Mouse (Mus musculus) ZHBTc4 (cell line): ENCODE measurements around the gene Chrm3.
A peak's percentile ranks its signal among the peaks of the same experiment; 100 is the strongest.
"Not testable (repeated sequence)": the region's sequence is repeated elsewhere in the genome, so short reads cannot be mapped to it uniquely, and the experiment has no call there.

ENCODE experiments used
- DNase-seq: peaks from one replicate; pipeline ENCODE4 v3.0.0-alpha.2; 2011; ENCODE audit warnings: low read depth, low spot score

Gene Chrm3

DNA sequence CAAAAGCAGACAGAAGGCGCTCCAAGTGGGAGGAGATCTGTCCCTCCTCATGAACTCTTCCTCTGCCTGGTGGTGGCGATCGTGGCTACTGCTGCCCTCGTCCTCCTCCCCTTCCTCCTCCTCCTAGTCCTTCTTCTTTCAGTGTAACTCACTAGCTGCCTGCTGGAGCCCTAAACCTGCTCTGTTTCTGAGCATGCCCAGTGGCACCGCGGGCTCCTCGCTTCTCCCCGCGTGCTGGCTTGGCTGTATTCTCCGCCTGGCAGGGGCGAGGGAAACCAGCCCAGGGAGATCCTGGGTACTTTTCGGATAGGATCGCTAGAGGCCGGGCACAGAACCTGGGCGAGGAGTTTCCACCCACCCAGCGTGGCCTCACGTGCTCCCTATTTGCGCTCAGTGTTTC lies at the start of gene Chrm3:
Gene Chrm3 (minus strand): TSS at position 71 of the 400 bp plus-strand sequence.
- peak; percentile 51 for DNase-seq

DNA sequence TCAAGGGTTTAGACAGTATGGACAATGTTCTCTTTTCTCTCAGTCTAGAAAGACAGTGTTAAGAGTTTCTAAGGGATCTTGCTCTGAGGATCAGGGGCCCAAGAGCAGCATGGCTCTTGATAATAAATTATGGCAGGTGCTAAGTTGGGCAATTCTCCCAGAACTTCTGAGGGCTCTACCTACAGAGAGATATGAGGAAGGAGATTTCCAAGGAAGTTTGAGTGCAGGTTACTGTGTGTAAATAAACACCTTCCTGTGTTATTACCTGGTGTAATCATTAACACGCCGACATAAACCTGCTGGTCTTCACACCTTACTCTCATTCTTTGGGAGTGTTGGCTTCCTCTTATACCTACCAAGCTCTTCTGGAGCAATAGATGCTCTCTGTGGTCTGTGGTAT lies 33.7 kb upstream of the Chrm3 start:
- no peak for DNase-seq

- DNase-seq: not testable (repeated sequence)
These were observed 14.8 kb upstream of the Chrm3 start for GRCm38 (mm10) chr13:10375487-10375886.

GRCm38 (mm10) chr13:10360199-10360694 lies 400 bp downstream of the Chrm3 start:
- DNase-seq: peak; percentile 57

- DNase-seq: peak; percentile 25
These were observed 990 bp downstream of the Chrm3 start for GRCm38 (mm10) chr13:10359516-10360198.

- no peak for DNase-seq
These were observed 4.9 kb downstream of the Chrm3 start for GRCm38 (mm10) chr13:10355796-10356195.

GRCm38 (mm10) chr13:10354885-10355575 lies 5.6 kb downstream of the Chrm3 start:
- DNase-seq: no peak

- DNase-seq: no peak
These were observed 8.5 kb downstream of the Chrm3 start for GRCm38 (mm10) chr13:10352141-10352540.

DNA sequence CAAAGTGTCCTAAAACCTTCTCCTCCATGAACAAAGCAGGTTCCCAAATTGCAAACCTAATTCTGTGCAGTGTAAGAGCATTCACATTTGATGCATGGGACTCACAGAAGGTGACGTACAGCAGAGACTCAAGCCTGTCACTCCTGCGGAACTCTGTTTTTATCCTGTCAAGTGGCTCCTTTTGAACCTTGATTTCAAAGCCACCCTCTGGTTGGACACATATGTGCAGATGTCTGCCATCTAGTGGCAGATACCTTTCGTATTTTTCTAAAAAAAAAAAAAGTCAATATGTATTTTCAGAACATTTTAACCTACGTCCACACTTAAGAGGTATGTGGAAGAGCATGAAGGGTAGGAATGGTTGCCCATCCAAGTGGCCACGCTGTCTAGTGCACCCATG lies 16.3 kb downstream of the Chrm3 start:
- peak; percentile 18 for DNase-seq

DNA sequence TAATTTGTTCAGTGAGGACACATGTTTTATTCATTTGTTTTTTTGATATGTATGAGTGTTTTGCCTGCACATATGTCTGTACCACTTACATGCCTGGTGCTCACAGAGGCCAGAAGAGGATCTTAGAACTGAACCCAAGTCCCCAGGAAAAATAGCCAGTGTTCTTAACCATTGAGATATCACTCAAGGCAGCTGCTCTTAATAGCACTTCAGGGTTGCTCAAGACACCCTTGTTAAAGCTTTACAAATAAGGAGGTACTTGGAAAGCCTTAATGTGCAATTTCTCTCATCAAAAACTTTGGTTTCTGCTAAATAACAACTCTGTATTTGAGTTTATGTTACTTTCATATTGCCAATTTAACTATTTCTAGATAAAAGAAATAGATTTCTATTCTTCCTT lies 25.1 kb downstream of the Chrm3 start:
- DNase-seq: no peak

DNA sequence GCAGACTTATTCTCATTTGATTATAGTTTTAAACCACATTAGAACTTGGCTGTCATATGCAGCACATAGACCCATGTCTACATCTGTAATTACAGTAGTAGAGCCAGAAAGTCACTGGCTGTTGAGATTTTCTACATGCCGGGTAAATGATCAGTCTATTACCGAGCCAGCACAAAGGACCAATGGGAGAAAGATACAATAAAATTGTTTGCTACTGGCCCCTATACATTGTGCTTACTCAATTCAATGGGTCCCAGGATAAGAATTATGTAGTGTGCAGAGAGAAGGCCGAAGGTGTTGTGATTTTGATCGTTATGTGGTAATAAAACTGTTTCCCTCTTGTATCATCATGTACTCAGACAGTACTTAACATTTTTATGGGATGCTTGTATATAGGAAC lies 27.9 kb downstream of the Chrm3 start:
- DNase-seq: no peak

DNA sequence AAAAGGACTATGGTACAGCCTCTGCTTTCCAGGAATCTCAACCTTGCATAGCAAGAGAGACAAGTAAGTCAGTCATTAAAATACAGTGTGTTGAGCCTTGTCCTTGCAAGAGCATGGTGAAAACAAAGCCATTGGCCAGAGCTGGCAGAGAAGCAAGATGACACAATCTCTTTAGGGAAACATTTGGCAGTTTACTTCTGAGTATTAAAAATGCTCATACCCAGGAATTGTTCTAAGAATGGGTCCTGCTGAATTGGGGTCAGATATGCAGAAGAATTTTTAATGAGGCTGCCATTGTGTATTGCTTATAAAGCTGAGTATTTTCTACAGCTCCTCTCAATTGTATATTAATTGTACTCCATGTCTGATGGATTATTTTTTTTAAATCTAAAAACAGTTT lies 50.8 kb downstream of the Chrm3 start:
- DNase-seq: no peak

GRCm38 (mm10) chr13:10295160-10295559 lies 65.5 kb downstream of the Chrm3 start:
- no peak for DNase-seq

- no peak for DNase-seq
These were observed 76.3 kb downstream of the Chrm3 start for GRCm38 (mm10) chr13:10284331-10284730.

GRCm38 (mm10) chr13:10274907-10275306 lies 85.7 kb downstream of the Chrm3 start:
- DNase-seq: no peak

DNA sequence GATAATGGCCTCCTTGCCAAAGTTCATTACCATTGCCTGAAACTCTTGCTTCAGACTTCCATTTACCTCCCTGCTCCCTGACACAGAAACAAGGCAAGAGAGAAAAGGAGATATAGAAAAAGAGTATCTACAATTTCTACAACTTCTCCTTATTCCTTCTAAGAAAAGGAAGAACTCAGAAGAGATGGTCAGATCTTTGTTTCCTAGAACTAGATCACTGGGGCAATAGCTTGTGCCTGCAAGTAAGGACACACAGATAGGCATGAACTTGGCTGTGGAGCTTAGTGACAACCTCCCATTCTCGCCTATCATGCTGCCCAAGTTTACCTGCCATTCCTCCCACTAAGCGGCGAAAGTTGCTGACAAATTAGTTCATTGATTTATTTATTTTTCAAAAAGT lies 96.9 kb downstream of the Chrm3 start:
- DNase-seq: no peak

DNA sequence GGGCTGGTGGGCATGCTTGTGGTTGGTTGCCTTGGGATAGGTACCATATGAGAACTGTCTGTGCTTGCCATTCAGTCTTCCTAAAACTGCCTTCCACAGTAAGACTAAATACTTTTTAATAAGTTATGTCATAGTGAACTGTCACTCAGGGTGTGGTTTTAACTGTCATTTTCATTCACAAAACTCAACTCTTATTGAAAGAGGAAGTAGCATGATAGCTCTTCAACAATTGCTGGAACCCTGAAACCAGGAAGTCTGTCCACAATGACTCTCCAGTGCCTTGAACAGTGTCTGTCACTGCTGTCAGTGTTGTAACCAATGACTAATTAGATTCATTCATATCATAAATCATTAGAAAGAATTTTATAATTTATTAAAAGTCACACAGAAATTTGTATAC lies 107.6 kb downstream of the Chrm3 start:
- DNase-seq: no peak

DNA sequence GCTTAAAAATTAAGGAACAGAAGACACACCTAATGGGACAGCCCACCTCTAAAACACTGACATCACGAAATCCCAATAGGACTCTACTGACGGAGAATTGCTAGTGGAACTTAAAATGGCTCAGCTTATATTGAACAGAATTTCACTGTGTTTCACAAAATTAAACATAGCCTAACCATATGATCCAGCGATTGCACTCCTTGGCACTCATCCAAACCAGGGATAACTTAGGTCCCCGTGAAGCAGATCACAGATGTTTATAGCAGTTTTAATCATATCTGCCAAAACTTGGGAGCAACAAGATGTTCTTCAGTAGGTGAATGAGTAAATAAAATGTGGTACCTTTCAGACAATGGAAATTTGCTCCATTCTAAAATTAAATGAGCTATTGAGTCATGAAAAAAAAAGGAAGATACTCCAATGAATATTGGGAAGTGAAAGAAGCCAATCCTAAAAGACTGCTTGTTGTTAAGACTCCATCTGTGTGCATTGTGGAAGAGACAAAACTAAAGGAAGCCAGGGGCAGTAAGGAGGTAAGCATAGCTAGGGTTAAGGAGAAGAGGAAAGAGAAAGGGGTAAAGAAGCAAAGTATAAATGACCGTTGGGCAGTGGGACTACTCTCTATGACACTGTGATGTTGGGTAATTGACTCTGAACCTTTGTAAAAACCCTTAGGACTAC lies 109.0 kb downstream of the Chrm3 start:
- no peak for DNase-seq

GRCm38 (mm10) chr13:10244243-10244998 lies 116.2 kb downstream of the Chrm3 start:
- no peak for DNase-seq

GRCm38 (mm10) chr13:10240238-10240637 lies 120.4 kb downstream of the Chrm3 start:
- DNase-seq: no peak

GRCm38 (mm10) chr13:10239825-10240224 lies 120.8 kb downstream of the Chrm3 start:
- DNase-seq: no peak

- no peak for DNase-seq
These were observed 123.0 kb downstream of the Chrm3 start for GRCm38 (mm10) chr13:10237616-10238015.
